Mouse (Mus musculus): ENCODE data around the gene Sorbs1. TPM values are rescaled to one million over a fixed set of nuclear protein-coding genes. Genes with fewer than 3 reads are reported as not detected.

The Sorbs1 gene
- polyA plus RNA-seq, 1 experiment, result 111 TPM

- H3K27ac ChIP-seq (ENCODE audit: insufficient read depth, low read length), result no peak overlapping the region
- peaks cover 10% of the 10 kb centered on the region for H3K4me1 ChIP-seq (ENCODE audit: control insufficient read depth, insufficient read depth, low read length)
- TF ChIP-seq CTCF (IDR thresholded peaks at IDR 0.05; ENCODE audit: borderline replicate concordance, insufficient read depth, low read length), result no peak
- TF ChIP-seq POLR2A (IDR thresholded peaks at IDR 0.05; ENCODE audit: low read depth, low read length), result no peak
- H3K4me3 ChIP-seq (ENCODE audit: insufficient read depth, low read length), result no peak overlapping the region
These were observed 92.5 kb downstream of the Sorbs1 start for GRCm38 (mm10) chr19:40421037-40421436.

GRCm38 (mm10) chr19:40419315-40419714 lies 94.3 kb downstream of the Sorbs1 start:
- H3K27ac ChIP-seq (ENCODE audit: insufficient read depth, low read length), result peak overlapping the region; percentile 76
- H3K4me1 ChIP-seq (ENCODE audit: control insufficient read depth, insufficient read depth, low read length), result peaks cover 7% of the 10 kb centered on the region
- no peak overlapping the region for H3K4me3 ChIP-seq (ENCODE audit: insufficient read depth, low read length)
- no peak for TF ChIP-seq CTCF (IDR thresholded peaks at IDR 0.05; ENCODE audit: borderline replicate concordance, insufficient read depth, low read length)
- no peak for TF ChIP-seq POLR2A (IDR thresholded peaks at IDR 0.05; ENCODE audit: low read depth, low read length)

- Histone ChIP-seq H3K27ac (ENCODE audit: insufficient read depth, low read length) (peak overlapping the region; percentile 89), H3K4me1 (ENCODE audit: control insufficient read depth, insufficient read depth, low read length) (peaks cover 7% of the 10 kb centered on the region), H3K4me3 (ENCODE audit: insufficient read depth, low read length) (no peak overlapping the region)
- TF ChIP-seq POLR2A (IDR thresholded peaks at IDR 0.05; ENCODE audit: low read depth, low read length) (no peak), CTCF (IDR thresholded peaks at IDR 0.05; ENCODE audit: borderline replicate concordance, insufficient read depth, low read length) (no peak)
These were observed 96.3 kb downstream of the Sorbs1 start for GRCm38 (mm10) chr19:40417155-40417821.

GRCm38 (mm10) chr19:40415725-40416124 lies 97.9 kb downstream of the Sorbs1 start:
- Histone ChIP-seq H3K27ac (ENCODE audit: insufficient read depth, low read length) (no peak overlapping the region), H3K4me3 (ENCODE audit: insufficient read depth, low read length) (no peak overlapping the region), H3K4me1 (ENCODE audit: control insufficient read depth, insufficient read depth, low read length) (peaks cover 7% of the 10 kb centered on the region)
- TF ChIP-seq CTCF (IDR thresholded peaks at IDR 0.05; ENCODE audit: borderline replicate concordance, insufficient read depth, low read length) (no peak), POLR2A (IDR thresholded peaks at IDR 0.05; ENCODE audit: low read depth, low read length) (no peak)

- TF ChIP-seq POLR2A (IDR thresholded peaks at IDR 0.05; ENCODE audit: low read depth, low read length) (no peak), CTCF (IDR thresholded peaks at IDR 0.05; ENCODE audit: borderline replicate concordance, insufficient read depth, low read length) (no peak)
- Histone ChIP-seq H3K27ac (ENCODE audit: insufficient read depth, low read length) (no peak overlapping the region), H3K4me1 (ENCODE audit: control insufficient read depth, insufficient read depth, low read length) (peaks cover 11% of the 10 kb centered on the region), H3K4me3 (ENCODE audit: insufficient read depth, low read length) (no peak overlapping the region)
These were observed 98.6 kb downstream of the Sorbs1 start for GRCm38 (mm10) chr19:40414798-40415475.

GRCm38 (mm10) chr19:40414386-40414785 lies 99.2 kb downstream of the Sorbs1 start:
- H3K27ac ChIP-seq (ENCODE audit: insufficient read depth, low read length), result no peak overlapping the region
- no peak overlapping the region for H3K4me3 ChIP-seq (ENCODE audit: insufficient read depth, low read length)
- TF ChIP-seq CTCF (IDR thresholded peaks at IDR 0.05; ENCODE audit: borderline replicate concordance, insufficient read depth, low read length) (no peak), POLR2A (IDR thresholded peaks at IDR 0.05; ENCODE audit: low read depth, low read length) (no peak)
- peaks cover 15% of the 10 kb centered on the region for H3K4me1 ChIP-seq (ENCODE audit: control insufficient read depth, insufficient read depth, low read length)

GRCm38 (mm10) chr19:40411379-40411813 lies 102.2 kb downstream of the Sorbs1 start:
- TF ChIP-seq CTCF (IDR thresholded peaks at IDR 0.05; ENCODE audit: borderline replicate concordance, insufficient read depth, low read length) (no peak), POLR2A (IDR thresholded peaks at IDR 0.05; ENCODE audit: low read depth, low read length) (no peak)
- Histone ChIP-seq H3K4me3 (ENCODE audit: insufficient read depth, low read length) (no peak overlapping the region), H3K4me1 (ENCODE audit: control insufficient read depth, insufficient read depth, low read length) (peaks cover 8% of the 10 kb centered on the region; the same call in 1 of the 2 replicates), H3K27ac (ENCODE audit: insufficient read depth, low read length) (no peak overlapping the region)

- H3K27ac ChIP-seq (ENCODE audit: insufficient read depth, low read length), result peak overlapping the region; percentile 35
- H3K4me1 ChIP-seq (ENCODE audit: control insufficient read depth, insufficient read depth, low read length), result peaks cover 10% of the 10 kb centered on the region
- H3K4me3 ChIP-seq (ENCODE audit: insufficient read depth, low read length), result no peak overlapping the region
- no peak for TF ChIP-seq POLR2A (IDR thresholded peaks at IDR 0.05; ENCODE audit: low read depth, low read length)
These were observed 103.1 kb downstream of the Sorbs1 start for GRCm38 (mm10) chr19:40410511-40410910.

GRCm38 (mm10) chr19:40410109-40410508 lies 103.5 kb downstream of the Sorbs1 start:
- no peak for TF ChIP-seq POLR2A (IDR thresholded peaks at IDR 0.05; ENCODE audit: low read depth, low read length)

GRCm38 (mm10) chr19:40409500-40410035 lies 104.0 kb downstream of the Sorbs1 start:
- peak overlapping the region; percentile 35; the same call in 1 of the 2 replicates for H3K27ac ChIP-seq (ENCODE audit: insufficient read depth, low read length)
- no peak overlapping the region for H3K4me3 ChIP-seq (ENCODE audit: insufficient read depth, low read length)
- H3K4me1 ChIP-seq (ENCODE audit: control insufficient read depth, insufficient read depth, low read length), result peaks cover 13% of the 10 kb centered on the region
- TF ChIP-seq CTCF (IDR thresholded peaks at IDR 0.05; ENCODE audit: borderline replicate concordance, insufficient read depth, low read length), result no peak
- no peak for TF ChIP-seq POLR2A (IDR thresholded peaks at IDR 0.05; ENCODE audit: low read depth, low read length)

More at GRCm38 (mm10) chr19:40410109-40410508, 103.5 kb downstream of the Sorbs1 start:
- Histone ChIP-seq H3K4me3 (ENCODE audit: insufficient read depth, low read length) (no peak overlapping the region), H3K27ac (ENCODE audit: insufficient read depth, low read length) (peak overlapping the region; percentile 35), H3K4me1 (ENCODE audit: control insufficient read depth, insufficient read depth, low read length) (peaks cover 12% of the 10 kb centered on the region)

Measured in embryonic fibroblast, embryonic 13.5 days (primary cell).